Mouse (Mus musculus): ENCODE results near the gene Sept7.

DNA sequence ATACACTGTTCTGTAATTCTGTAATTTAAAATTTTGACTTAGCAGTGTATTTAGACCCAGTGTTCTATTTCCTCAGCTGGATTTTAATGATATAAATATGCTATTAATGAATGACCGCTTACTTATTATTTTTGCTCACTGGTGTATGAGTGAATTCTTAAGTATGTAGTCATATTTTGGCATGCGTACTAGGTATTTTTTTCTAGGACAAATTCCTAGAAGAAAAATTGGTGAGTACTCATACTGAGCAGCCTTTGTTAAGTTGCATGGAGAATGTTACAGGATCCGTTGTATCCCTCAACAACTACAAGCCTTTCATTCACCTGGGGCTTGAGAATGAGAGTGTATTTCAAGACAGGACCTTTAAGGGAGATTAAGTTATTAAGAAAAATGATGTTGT lies 10.0 kb upstream of the Sept7 start:
- TF ChIP-seq CTCF (IDR thresholded peaks at IDR 0.05; ENCODE audit: low read depth, low read length): no peak
- no peak for TF ChIP-seq GATA1 (IDR thresholded peaks at IDR 0.05; ENCODE audit: borderline replicate concordance, low read length)

Data from G1E (cell line).